Mouse (Mus musculus): ENCODE measurements around the gene Focad.

- TF ChIP-seq POLR2A (IDR thresholded peaks at IDR 0.05; ENCODE audit: low read depth, low read length), result no peak
- no peak for TF ChIP-seq CTCF (IDR thresholded peaks at IDR 0.05; ENCODE audit: borderline replicate concordance, insufficient read depth, low read length)
These were observed 143.9 kb downstream of the Focad start for GRCm38 (mm10) chr4:88238351-88238750.

Measured in embryonic fibroblast, embryonic 13.5 days (primary cell).